Mouse (Mus musculus) heart, adult 2 months (tissue): ENCODE data around the gene Yy1. TPM values are rescaled to one million over a fixed set of nuclear protein-coding genes. Genes with fewer than 3 reads are reported as not detected.

Experiments used
- DNase-seq, 2 experiments: peaks; one replicate each; pipeline ENCODE4 v3.0.0; 2021
- H3K27ac ChIP-seq: fragments of 200-600 bp; 2 replicates; pipeline ENCODE4 v1.8.1; 2022
- H3K27me3 ChIP-seq: fragments of 200-500 bp; 2 replicates; pipeline ENCODE4 v1.6.1; 2012; ENCODE audit warnings: mild to moderate bottlenecking, low read length, inconsistent platforms, mixed read lengths; ENCODE audit not compliant: control insufficient read depth, insufficient read depth
- H3K36me3 ChIP-seq: fragments of 200-500 bp; 2 replicates; pipeline ENCODE4 v1.6.1; 2012; ENCODE audit warnings: low read length, inconsistent platforms; ENCODE audit not compliant: control insufficient read depth, insufficient read depth
- H3K4me1 ChIP-seq: fragments of 200-500 bp; 2 replicates; pipeline ENCODE4 v1.6.1; 2011; ENCODE audit warnings: low read length; ENCODE audit not compliant: control insufficient read depth, insufficient read depth
- H3K4me3 ChIP-seq: fragments of 200-600 bp; 2 replicates; pipeline ENCODE4 v1.8.1; 2022
- H3K79me2 ChIP-seq: fragments of 200-500 bp; replicated peaks from 2 replicates; pipeline ENCODE4 v1.6.1; 2012; ENCODE audit warnings: mild to moderate bottlenecking, inconsistent platforms, low read length, moderate library complexity, mixed read lengths; ENCODE audit not compliant: control insufficient read depth, insufficient read depth
- H3K9ac ChIP-seq: fragments of 200-500 bp; 2 replicates; pipeline ENCODE4 v1.6.1; 2012; ENCODE audit warnings: low read depth, mild to moderate bottlenecking, control low read depth, inconsistent platforms, low read length, mixed read lengths
- CTCF ChIP-seq: fragments of 200-600 bp; IDR thresholded peaks from 2 replicates; pipeline ENCODE4 v1.8.1; 2022; ENCODE audit warnings: antibody characterized with exemption, mild to moderate bottlenecking, moderate library complexity
- EP300 ChIP-seq: fragments of 200-500 bp; IDR thresholded peaks from 2 replicates; pipeline ENCODE4 v1.6.1; 2011; ENCODE audit warnings: low read depth, low read length, control low read depth; ENCODE audit not compliant: insufficient read depth
- POLR2A ChIP-seq: fragments of 200-500 bp; IDR thresholded peaks from 2 replicates; pipeline ENCODE4 v1.6.1; 2011; ENCODE audit warnings: mild to moderate bottlenecking, low read depth, low read length, control low read depth; ENCODE audit not compliant: insufficient read depth
- WGBS: fragments of 180-500 bp; shearing (Covaris S2); methylation state at CpG from one replicate; pipeline ENCODE4 v1.1.7; 2018; 5-methylcytosine and 5-hydroxymethylcytosine counted together
- intact Hi-C: fragments of 180-260 bp; cut with DNase I; formaldehyde crosslinking; loops from one replicate; pipeline ENCODE4 v1.15.1; 2025
- polyA plus RNA-seq: library from polyadenylated mRNA; depleted of rRNA; stranded (reverse); fragments of >200 nt; gene quantifications from 2 replicates; pipeline ENCODE4 v1.2.3, GENCODE M21; 2012
- total RNA-seq, 2 experiments: library from RNA; stranded (reverse); gene quantifications; 2 replicates each; pipeline ENCODE4 v1.2.3; 2021

Gene Yy1
- total and polyA plus RNA-seq, 3 experiments: 7.1 to 38.8 (median 34.4) TPM

DNA sequence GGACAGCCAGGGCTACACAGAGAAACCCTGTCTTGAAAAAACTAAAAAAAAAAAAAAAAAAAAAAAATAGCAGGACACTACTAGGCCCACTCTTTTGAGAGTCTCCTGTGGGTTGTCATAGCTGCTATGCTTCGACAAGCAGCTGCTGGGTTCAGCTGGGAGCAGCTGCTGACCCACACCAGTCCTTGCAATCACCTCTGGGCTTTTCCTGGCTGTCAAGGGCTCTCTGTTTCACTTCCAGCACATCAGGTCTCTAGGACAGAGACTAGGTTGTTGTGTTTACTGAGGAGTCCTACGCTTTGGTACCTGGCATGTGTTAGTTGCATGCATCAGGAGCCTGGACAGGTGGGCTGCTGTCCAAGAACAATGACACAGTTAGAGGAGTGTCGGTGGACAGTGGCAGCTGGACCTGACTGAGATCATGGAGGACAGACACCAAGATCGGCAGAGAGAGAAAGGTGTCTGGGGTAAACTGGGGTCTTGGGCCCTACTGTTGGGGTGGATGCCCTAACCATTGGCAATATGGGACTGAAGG, 56.8 kb downstream of the Yy1 start:
- Histone ChIP-seq H3K9ac (no peak overlapping the region), H3K27ac (no peak overlapping the region), H3K4me3 (no peak overlapping the region), H3K27me3 (no peaks in the 10 kb centered on the region), H3K36me3 (no peaks in the 10 kb centered on the region), H3K4me1 (peaks cover 5% of the 10 kb centered on the region; the same call in 1 of the 2 replicates), H3K79me2 (no peaks in the 10 kb centered on the region)
- DNase-seq: peak in 1 of 2 experiments; percentile 43
- 53% methylated on average over 4 of the region's 4 CpGs for WGBS
- TF ChIP-seq POLR2A (no peak), EP300 (no peak), CTCF (no peak)
- intact Hi-C loops: no loop called here

DNA sequence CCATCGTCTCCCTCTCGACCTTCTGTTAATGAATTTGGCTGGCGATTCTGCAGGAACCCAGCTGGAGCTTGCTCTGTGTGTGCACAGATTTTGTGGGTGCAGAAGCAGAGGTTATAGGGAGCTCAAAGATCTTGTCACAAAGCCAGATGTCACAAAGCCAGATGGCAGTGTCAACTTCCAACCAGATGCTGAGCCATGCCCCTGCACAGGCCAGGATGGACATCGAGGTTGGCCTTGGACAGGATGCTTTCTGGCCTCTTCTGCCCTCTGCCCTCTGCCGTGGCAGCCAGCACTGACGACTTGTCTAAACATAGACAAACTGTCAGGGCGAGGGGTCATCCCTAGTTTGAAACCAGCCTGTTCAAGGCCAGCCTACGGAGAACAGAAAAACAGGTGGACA, 57.4 kb downstream of the Yy1 start:
- Histone ChIP-seq H3K27ac (no peak overlapping the region), H3K9ac (no peak overlapping the region), H3K4me1 (peaks cover 5% of the 10 kb centered on the region; the same call in 1 of the 2 replicates), H3K27me3 (no peaks in the 10 kb centered on the region), H3K4me3 (no peak overlapping the region), H3K79me2 (no peaks in the 10 kb centered on the region), H3K36me3 (no peaks in the 10 kb centered on the region)
- DNase-seq: no peak
- intact Hi-C loops: no loop called here
- 49% methylated on average over 8 of the region's 8 CpGs for WGBS
- TF ChIP-seq CTCF (no peak), EP300 (no peak), POLR2A (no peak)

- no peak for DNase-seq
- WGBS: 87% methylated on average over 8 of the region's 8 CpGs
- Histone ChIP-seq H3K9ac (no peak overlapping the region), H3K27ac (no peak overlapping the region), H3K36me3 (no peaks in the 10 kb centered on the region), H3K79me2 (no peaks in the 10 kb centered on the region), H3K4me3 (no peak overlapping the region), H3K4me1 (peaks cover 5% of the 10 kb centered on the region; the same call in 1 of the 2 replicates), H3K27me3 (no peaks in the 10 kb centered on the region)
- TF ChIP-seq CTCF: no peak
- TF ChIP-seq POLR2A: no peak
- intact Hi-C loops: no loop called here
Observed at GRCm38 (mm10) chr12:108850886-108851285, 58.1 kb downstream of the Yy1 start.

- H3K9ac ChIP-seq: no peak overlapping the region
- no peaks in the 10 kb centered on the region for H3K27me3 ChIP-seq
- WGBS: 92% methylated on average over 8 of the region's 8 CpGs
- no peak overlapping the region for H3K27ac ChIP-seq
- no peak for DNase-seq
- TF ChIP-seq CTCF: no peak
- TF ChIP-seq EP300: no peak
- no peak for TF ChIP-seq POLR2A
- no peaks in the 10 kb centered on the region for H3K79me2 ChIP-seq
- no peak overlapping the region for H3K4me3 ChIP-seq
- peaks cover 5% of the 10 kb centered on the region; the same call in 1 of the 2 replicates for H3K4me1 ChIP-seq
- no peaks in the 10 kb centered on the region for H3K36me3 ChIP-seq
- intact Hi-C loops: no loop called here
Observed at GRCm38 (mm10) chr12:108852822-108853221, 60.0 kb downstream of the Yy1 start.

- Histone ChIP-seq H3K4me1 (peaks cover 2% of the 10 kb centered on the region; the same call in 1 of the 2 replicates), H3K79me2 (no peaks in the 10 kb centered on the region), H3K9ac (no peak overlapping the region), H3K27ac (no peak overlapping the region), H3K36me3 (no peaks in the 10 kb centered on the region), H3K4me3 (no peak overlapping the region), H3K27me3 (no peaks in the 10 kb centered on the region)
- no peak for TF ChIP-seq CTCF
- TF ChIP-seq POLR2A: no peak
- no peak for TF ChIP-seq EP300
- intact Hi-C loops: no loop called here
- WGBS: 87% methylated on average over 10 of the region's 10 CpGs
- DNase-seq: no peak
Observed at GRCm38 (mm10) chr12:108855081-108855480, 62.3 kb downstream of the Yy1 start.

GRCm38 (mm10) chr12:108856186-108856585, 63.4 kb downstream of the Yy1 start:
- DNase-seq: no peak
- intact Hi-C loops: no loop called here
- Histone ChIP-seq H3K79me2 (no peaks in the 10 kb centered on the region), H3K9ac (no peak overlapping the region), H3K4me1 (no peaks in the 10 kb centered on the region; the same call in 1 of the 2 replicates), H3K27me3 (no peaks in the 10 kb centered on the region), H3K4me3 (no peak overlapping the region), H3K27ac (no peak overlapping the region), H3K36me3 (no peaks in the 10 kb centered on the region)
- TF ChIP-seq POLR2A (no peak), CTCF (no peak), EP300 (no peak)
- WGBS: 84% methylated on average over 8 of the region's 8 CpGs
